Mouse (Mus musculus) heart, embryonic 15.5 days (tissue): ENCODE data around the gene Traf5. TPM values are rescaled to one million over a fixed set of nuclear protein-coding genes. Genes with fewer than 3 reads are reported as not detected.

Experiments
- ATAC-seq: fragments of 200-750 bp; cut with Nextera tagmentation; replicated peaks from 2 replicates; pipeline ENCODE4 v1.8.0; 2017; ENCODE audit warnings: low read depth, moderate TSS enrichment; ENCODE audit not compliant: insufficient number of reproducible peaks, insufficient read depth, low FRiP score
- H3K27ac ChIP-seq: fragments of 300-500 bp; sonication (generic); 2 replicates; pipeline ENCODE4 v1.5.1; 2015; ENCODE audit warnings: mild to moderate bottlenecking, inconsistent platforms
- H3K27me3 ChIP-seq: fragments of 300-500 bp; sonication (generic); 2 replicates; pipeline ENCODE4 v1.6.1; 2015; ENCODE audit warnings: inconsistent platforms
- H3K36me3 ChIP-seq: fragments of 300-500 bp; sonication (generic); 2 replicates; pipeline ENCODE4 v1.6.1; 2015; ENCODE audit warnings: mild to moderate bottlenecking, inconsistent platforms
- H3K4me1 ChIP-seq: fragments of 300-500 bp; sonication (generic); replicated peaks from 2 replicates; pipeline ENCODE4 v1.6.1; 2015; ENCODE audit warnings: inconsistent platforms
- H3K4me2 ChIP-seq: fragments of 300-500 bp; sonication (generic); 2 replicates; pipeline ENCODE4 v1.6.1; 2015; ENCODE audit warnings: inconsistent platforms, mild to moderate bottlenecking, moderate library complexity
- H3K4me3 ChIP-seq: fragments of 300-500 bp; sonication (generic); 2 replicates; pipeline ENCODE4 v1.5.1; 2015; ENCODE audit warnings: mild to moderate bottlenecking, inconsistent platforms
- H3K9ac ChIP-seq: fragments of 300-500 bp; sonication (generic); 2 replicates; pipeline ENCODE4 v1.6.1; 2015; ENCODE audit warnings: mild to moderate bottlenecking, inconsistent platforms
- H3K9me3 ChIP-seq: fragments of 300-500 bp; sonication (generic); replicated peaks from 2 replicates; pipeline ENCODE4 v1.6.1; 2016; ENCODE audit warnings: inconsistent platforms
- WGBS: fragments of 180-500 bp; shearing (Covaris S2); methylation state at CpG from one replicate; pipeline ENCODE4 v1.1.7; 2015; ENCODE audit warnings: mixed read lengths; 5-methylcytosine and 5-hydroxymethylcytosine counted together
- polyA plus RNA-seq: library from polyadenylated mRNA; unstranded; fragments of >200 nt; fragmentation: Nextera tagmentation; extraction: Ambion mirVana; gene quantifications from 2 replicates; pipeline ENCODE4 v1.2.1, GENCODE M21; 2015

Gene Traf5
- polyA plus RNA-seq, 1 experiment from 2014 or later: 13.6 TPM

DNA sequence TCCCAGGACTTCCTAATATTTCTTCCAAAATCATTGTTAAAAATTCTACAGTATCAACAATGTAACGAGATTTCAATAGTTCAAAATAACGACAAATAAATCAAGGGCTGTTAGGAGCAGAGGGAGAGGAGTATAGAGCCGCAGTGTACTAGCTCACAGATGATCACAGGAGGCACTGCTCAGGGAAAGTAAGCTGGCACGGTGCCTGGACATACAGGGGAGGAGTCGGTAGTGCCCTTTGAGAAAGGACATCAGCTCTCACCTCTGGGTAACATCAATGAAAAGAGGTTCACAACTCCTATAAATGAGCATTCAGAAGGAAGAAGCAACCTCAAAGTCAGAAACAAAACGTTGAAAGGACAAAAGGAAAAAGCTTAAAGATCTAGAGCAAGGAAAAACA is 16.8 kb upstream of the Traf5 start:
- Histone ChIP-seq H3K9ac (no peak overlapping the region), H3K4me3 (no peak overlapping the region), H3K27me3 (no peaks in the 10 kb centered on the region), H3K4me1 (peaks cover 10% of the 10 kb centered on the region; the same call in 1 of the 2 replicates), H3K36me3 (peaks cover 50% of the 10 kb centered on the region), H3K27ac (peak overlapping the region; percentile 77), H3K9me3 (no peaks in the 10 kb centered on the region), H3K4me2 (no peak overlapping the region)
- ATAC-seq: peak; percentile 79
- WGBS: 30% methylated on average over 6 of the region's 6 CpGs

DNA sequence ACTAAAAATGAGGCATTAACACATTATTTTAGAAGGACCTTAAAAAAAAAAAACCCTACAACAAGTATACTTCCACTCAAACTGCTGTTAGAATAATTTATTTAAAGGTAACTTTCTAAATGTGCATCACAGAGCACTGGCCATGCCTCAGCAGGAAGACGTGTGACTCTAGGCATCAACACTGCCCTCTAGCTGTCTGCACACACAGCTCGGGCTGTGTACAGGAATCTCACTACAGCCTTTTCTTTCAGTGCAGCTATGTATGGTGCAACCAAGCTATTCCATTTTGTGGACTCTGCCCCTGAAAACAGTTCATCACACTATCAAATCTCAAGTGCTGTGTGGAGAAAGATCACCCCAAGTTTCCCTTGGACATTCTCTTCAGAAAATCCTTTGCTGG is 15.0 kb upstream of the Traf5 start:
- no peak overlapping the region for H3K27ac ChIP-seq
- peaks cover 37% of the 10 kb centered on the region for H3K36me3 ChIP-seq
- no peak overlapping the region for H3K9ac ChIP-seq
- H3K4me2 ChIP-seq: no peak overlapping the region
- 0 out of 2 replicates have a peak, but pooled peaks have one; percentile 47 for ATAC-seq
- H3K27me3 ChIP-seq: no peaks in the 10 kb centered on the region
- no peak overlapping the region for H3K4me3 ChIP-seq
- peaks cover 15% of the 10 kb centered on the region; the same call in 1 of the 2 replicates for H3K4me1 ChIP-seq
- no peaks in the 10 kb centered on the region for H3K9me3 ChIP-seq
- 11% methylated on average over 2 of the region's 2 CpGs for WGBS

DNA sequence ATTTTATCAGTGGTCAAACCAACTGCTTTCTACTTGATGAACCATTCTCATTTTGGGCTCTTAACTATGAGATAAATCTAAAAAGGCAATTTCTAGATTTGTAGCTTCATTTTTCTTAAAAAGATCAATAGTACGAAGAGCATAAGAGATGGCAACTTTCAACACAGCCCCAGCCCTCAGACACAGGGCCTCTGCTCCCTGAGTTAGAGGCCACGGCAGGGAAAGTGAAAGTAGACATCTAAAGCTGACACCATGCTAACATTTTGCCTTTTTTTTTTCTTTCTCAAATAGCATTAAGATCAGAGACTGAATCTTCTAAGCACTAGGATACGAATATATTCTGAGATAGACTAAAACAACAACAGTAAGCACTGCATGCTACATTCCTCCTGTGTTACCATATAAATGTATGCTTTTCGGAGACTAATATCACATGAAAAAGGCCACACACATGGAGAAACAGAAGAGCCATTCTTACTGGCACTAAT is 13.6 kb upstream of the Traf5 start:
- ATAC-seq: no peak
- peaks cover 15% of the 10 kb centered on the region; the same call in 1 of the 2 replicates for H3K4me1 ChIP-seq
- H3K36me3 ChIP-seq: peaks cover 41% of the 10 kb centered on the region
- no peaks in the 10 kb centered on the region for H3K9me3 ChIP-seq
- H3K27ac ChIP-seq: no peak overlapping the region
- no peak overlapping the region for H3K4me2 ChIP-seq
- no peaks in the 10 kb centered on the region for H3K27me3 ChIP-seq
- H3K9ac ChIP-seq: no peak overlapping the region
- WGBS: 82% methylated on average over 4 of the region's 4 CpGs
- H3K4me3 ChIP-seq: no peak overlapping the region

DNA sequence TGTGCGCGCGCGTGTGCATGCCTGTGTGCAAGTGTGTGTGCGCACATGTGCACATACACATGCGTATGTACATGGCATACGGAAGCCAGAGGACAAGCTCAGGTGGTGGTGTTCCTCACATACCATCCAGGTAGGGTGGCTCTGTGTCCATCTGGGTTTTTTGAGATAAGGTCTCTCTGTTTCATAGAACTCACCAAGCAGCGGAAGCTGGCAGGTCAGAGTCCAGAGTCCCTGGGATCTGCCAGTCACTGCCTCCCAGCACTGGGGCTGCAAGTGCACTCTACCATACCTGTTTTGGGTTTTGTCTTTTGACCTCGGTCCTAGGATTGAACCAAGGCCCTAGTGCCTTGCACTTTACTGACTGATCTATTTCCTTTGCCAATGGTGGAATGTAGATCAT is 11.7 kb upstream of the Traf5 start:
- H3K4me1 ChIP-seq: peaks cover 11% of the 10 kb centered on the region; the same call in 1 of the 2 replicates
- H3K9ac ChIP-seq: no peak overlapping the region
- 96% methylated on average over 9 of the region's 9 CpGs for WGBS
- H3K27me3 ChIP-seq: no peaks in the 10 kb centered on the region
- H3K36me3 ChIP-seq: peaks cover 39% of the 10 kb centered on the region
- no peak for ATAC-seq
- H3K4me2 ChIP-seq: no peak overlapping the region
- no peak overlapping the region for H3K4me3 ChIP-seq
- no peaks in the 10 kb centered on the region for H3K9me3 ChIP-seq
- H3K27ac ChIP-seq: no peak overlapping the region

DNA sequence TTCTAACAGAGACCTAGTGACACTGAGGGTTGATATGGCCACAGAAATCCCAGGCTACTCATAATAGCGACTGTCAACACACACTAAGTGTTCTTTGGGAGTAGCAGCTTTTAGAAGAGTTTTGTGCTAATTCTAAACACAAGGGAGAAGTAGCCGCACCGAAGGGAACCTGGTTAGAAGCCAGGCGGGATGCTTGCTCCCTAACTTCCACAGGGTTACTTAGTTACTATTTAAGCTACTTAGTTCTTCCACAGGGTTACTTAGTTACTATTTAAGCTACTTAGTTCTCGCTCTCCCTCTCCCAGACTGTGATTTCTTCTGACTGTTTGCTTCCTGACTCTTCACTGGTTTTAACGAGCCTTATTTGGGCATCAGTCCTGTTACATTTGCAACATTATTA is 10.8 kb upstream of the Traf5 start:
- Histone ChIP-seq H3K4me3 (no peak overlapping the region), H3K9ac (no peak overlapping the region), H3K36me3 (peaks cover 39% of the 10 kb centered on the region), H3K27me3 (no peaks in the 10 kb centered on the region), H3K4me2 (no peak overlapping the region), H3K9me3 (no peaks in the 10 kb centered on the region), H3K27ac (no peak overlapping the region), H3K4me1 (0 out of 2 replicates have a peak, but pooled peaks cover 7% of the 10 kb centered on the region)
- WGBS: 57% methylated on average over 6 of the region's 6 CpGs
- no peak for ATAC-seq

DNA sequence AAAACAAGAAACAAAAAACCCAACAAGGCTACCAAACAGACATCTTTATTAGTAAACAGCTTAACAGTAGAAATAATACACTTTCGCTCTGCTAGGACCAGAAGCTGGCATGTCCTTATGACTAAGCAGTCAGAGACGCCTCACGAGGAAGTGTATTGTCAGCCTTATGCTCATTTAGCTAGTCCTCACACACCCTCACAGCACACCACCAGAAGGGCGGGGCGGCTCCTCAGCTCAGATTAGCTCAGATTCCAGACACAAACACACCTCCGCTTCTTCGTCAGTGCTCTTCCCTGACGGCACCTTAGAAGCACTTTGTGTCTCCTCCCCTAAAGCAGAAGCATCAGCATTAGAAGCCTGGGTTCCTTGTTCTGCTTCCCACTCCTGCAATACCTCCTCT is 9.0 kb upstream of the Traf5 start:
- no peak overlapping the region for H3K9ac ChIP-seq
- H3K9me3 ChIP-seq: no peaks in the 10 kb centered on the region
- 0 out of 2 replicates have a peak, but pooled peaks cover 5% of the 10 kb centered on the region for H3K4me1 ChIP-seq
- H3K4me2 ChIP-seq: no peak overlapping the region
- H3K36me3 ChIP-seq: peaks cover 41% of the 10 kb centered on the region
- ATAC-seq: no peak
- H3K4me3 ChIP-seq: no peak overlapping the region
- WGBS: 60% methylated on average over 8 of the region's 8 CpGs
- H3K27ac ChIP-seq: no peak overlapping the region
- H3K27me3 ChIP-seq: no peaks in the 10 kb centered on the region

DNA sequence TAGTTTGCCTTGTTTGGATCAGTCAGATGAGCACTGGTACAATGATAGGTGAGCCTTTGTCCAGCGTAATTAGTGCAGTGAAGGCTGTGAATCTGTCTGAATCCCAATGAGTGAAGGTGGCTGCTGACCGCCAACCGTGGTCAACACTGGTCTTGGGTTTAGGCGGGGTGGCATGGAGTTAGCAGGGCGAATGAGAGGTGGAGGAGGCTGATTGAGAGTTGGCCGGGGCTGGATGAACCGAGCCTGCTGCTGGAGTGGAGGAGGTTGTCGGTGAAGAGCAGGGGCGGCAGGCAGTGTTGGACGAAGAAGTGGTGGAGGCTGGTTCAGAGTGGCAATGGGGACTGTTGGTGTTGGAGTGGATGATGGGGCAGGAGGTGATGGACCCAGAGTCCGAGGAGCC is 8.4 kb upstream of the Traf5 start:
- no peak for ATAC-seq
- Histone ChIP-seq H3K27ac (no peak overlapping the region), H3K4me1 (0 out of 2 replicates have a peak, but pooled peaks cover 5% of the 10 kb centered on the region), H3K9me3 (no peaks in the 10 kb centered on the region), H3K4me2 (no peak overlapping the region), H3K36me3 (peaks cover 38% of the 10 kb centered on the region), H3K9ac (no peak overlapping the region), H3K4me3 (no peak overlapping the region), H3K27me3 (no peaks in the 10 kb centered on the region)
- WGBS: 93% methylated on average over 11 of the region's 11 CpGs

DNA sequence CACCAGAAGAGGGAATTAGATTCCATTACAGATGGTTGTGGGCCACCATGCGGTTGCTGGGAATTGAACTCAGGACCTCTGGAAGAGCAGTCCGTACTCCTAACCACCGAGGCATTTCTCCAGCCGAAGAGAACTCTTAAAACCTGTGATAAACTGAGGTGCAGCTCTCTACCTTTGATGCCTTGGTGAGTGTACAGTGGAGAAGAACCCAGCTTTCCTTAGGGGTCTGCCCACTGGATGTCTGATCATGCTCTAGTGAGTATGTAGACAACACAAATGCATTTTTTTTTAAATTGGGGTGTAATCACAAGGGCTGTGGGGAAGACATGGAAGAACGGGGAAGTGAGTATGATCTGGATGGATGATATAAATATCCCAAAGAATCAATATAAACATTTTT is 3.3 kb upstream of the Traf5 start:
- ATAC-seq: no peak
- no peak overlapping the region for H3K4me2 ChIP-seq
- no peaks in the 10 kb centered on the region for H3K9me3 ChIP-seq
- H3K4me1 ChIP-seq: peaks cover 8% of the 10 kb centered on the region
- no peak overlapping the region for H3K27ac ChIP-seq
- H3K27me3 ChIP-seq: no peaks in the 10 kb centered on the region
- WGBS: 79% methylated on average over 5 of the region's 5 CpGs
- H3K4me3 ChIP-seq: no peak overlapping the region
- no peak overlapping the region for H3K9ac ChIP-seq
- H3K36me3 ChIP-seq: peaks cover 16% of the 10 kb centered on the region

DNA sequence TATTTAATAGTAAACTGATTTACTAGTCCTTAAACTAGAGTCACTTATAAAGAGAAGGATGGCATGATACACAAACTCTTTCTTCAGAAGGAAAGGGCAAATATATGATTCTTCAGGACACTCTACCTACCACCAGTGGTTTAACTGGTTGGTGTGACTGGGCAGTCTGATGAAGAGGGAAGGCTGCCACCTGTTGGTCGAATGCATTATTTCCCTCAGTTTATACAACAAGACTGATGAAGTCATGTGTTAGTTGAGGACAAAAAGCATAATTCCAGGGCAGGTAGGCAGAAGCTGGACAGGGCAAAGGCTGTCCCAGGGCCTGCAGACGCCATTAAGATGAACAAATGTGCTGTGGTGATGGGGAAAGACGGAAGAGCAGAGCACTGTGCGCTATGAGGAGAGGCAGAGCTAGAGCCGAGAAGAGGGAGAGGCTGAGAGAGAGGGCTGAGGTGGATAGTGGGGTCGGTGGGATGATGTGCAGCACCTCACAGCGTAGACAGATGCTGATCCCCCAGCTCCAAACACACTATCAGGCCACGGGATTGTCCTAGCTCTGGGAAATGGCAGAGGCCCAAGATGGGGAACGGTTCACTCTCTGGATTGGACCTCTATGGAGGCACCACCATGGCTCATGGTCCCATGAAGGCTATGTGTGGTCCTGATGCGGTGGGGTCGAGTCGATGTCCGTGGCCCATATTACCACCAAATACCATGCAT is 2.3 kb upstream of the Traf5 start:
- no peak overlapping the region for H3K4me3 ChIP-seq
- WGBS: 56% methylated on average over 13 of the region's 13 CpGs

DNA sequence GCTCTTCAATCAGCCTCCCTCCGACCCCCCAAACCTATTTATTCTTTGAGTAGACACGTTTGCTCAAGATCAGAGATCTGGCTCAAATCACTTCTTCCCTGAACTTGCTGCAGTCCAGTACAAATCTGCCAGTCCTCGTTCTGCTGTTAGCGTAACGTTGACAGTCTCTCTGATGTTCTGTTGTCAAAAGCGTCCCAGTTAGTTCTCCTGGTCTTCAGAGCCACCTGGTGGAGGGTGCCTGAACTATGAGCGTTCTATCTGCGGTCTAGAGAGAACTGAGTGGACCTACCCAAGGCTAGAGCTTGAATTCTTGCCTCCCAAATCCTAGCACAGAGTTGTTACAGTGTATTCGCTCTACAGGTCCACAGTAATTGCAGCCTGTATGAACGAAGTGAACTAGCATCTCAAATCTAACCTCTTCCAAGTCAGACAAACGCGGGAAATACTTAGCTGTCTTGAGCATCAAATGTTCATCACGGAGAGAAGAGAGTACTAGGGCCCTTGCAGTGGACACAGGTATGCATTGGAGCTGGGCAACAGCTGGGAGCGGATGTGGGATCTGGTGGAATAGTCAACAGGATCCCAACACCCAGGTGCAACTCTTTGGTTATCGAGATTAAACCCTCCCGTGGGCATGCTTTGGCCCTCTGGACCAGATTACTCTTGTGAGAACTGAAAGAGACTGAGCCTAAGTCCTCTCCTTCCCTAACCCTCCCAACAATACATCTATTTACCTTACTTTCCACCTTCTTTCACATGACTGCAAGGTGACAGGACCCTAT is 711 bp upstream of the Traf5 start:
- peaks cover 20% of the 10 kb centered on the region for H3K4me1 ChIP-seq
- H3K27me3 ChIP-seq: no peaks in the 10 kb centered on the region
- 31% methylated on average over 16 of the region's 16 CpGs for WGBS
- H3K4me3 ChIP-seq: peak overlapping the region; percentile 60
- peak overlapping the region; percentile 73; the same call in 1 of the 2 replicates for H3K27ac ChIP-seq
- no peak overlapping the region for H3K9ac ChIP-seq
- ATAC-seq: peak; percentile 75
- H3K36me3 ChIP-seq: peaks cover 3% of the 10 kb centered on the region; the same call in 1 of the 2 replicates
- H3K4me2 ChIP-seq: peak overlapping the region; percentile 79
- no peaks in the 10 kb centered on the region for H3K9me3 ChIP-seq

More for the DNA sequence above, 2.3 kb upstream of the Traf5 start:
- Histone ChIP-seq H3K36me3 (peaks cover 14% of the 10 kb centered on the region; the same call in 1 of the 2 replicates), H3K9ac (no peak overlapping the region), H3K4me1 (peaks cover 13% of the 10 kb centered on the region), H3K9me3 (no peaks in the 10 kb centered on the region), H3K27me3 (no peaks in the 10 kb centered on the region), H3K4me2 (no peak overlapping the region), H3K27ac (no peak overlapping the region)
- no peak for ATAC-seq
